Mouse (Mus musculus): ENCODE results near the gene Nupl1.

GRCm38 (mm10) chr14:60257851-60258250 is 6.6 kb upstream of the Nupl1 start:
- TF ChIP-seq CTCF (IDR thresholded peaks at IDR 0.05; ENCODE audit: low read depth) (no peak), EP300 (IDR thresholded peaks at IDR 0.05; ENCODE audit: low read depth) (no peak)
